Mouse (Mus musculus) left cerebral cortex, adult 18-20 months (tissue): ENCODE results near the gene Vtcn1. TPM values are rescaled to one million over a fixed set of nuclear protein-coding genes. Genes with fewer than 3 reads are reported as not detected.

Experiments used
- DNase-seq, 2 experiments: peaks; one replicate each; pipeline ENCODE4 v3.0.0; 2021 to 2022; ENCODE audit warnings: low spot score in 2 of 2, mixed read lengths in 1 of 2
- total RNA-seq, 2 experiments: library from RNA; stranded (reverse); gene quantifications; 2 replicates each; pipeline ENCODE4 v1.2.3; 2021

The Vtcn1 gene
- total RNA-seq, 2 experiments from 2014 or later, result 0.28 to 0.35 TPM

GRCm38 (mm10) chr3:100920611-100921140, 95.4 kb downstream of the Vtcn1 start:
- no peak for DNase-seq

GRCm38 (mm10) chr3:100921825-100922505, 96.7 kb downstream of the Vtcn1 start, which contains the start of gene Trim45:
Trim45 (plus strand) TSS chr3:100922202.
- DNase-seq, result peak; percentile 96 to 99

GRCm38 (mm10) chr3:100922506-100923375, 97.5 kb downstream of the Vtcn1 start:
- peak in 1 of 2 experiments; percentile 10 for DNase-seq

- peak; percentile 9 to 25 for DNase-seq
Observed at GRCm38 (mm10) chr3:100924065-100924732, 98.9 kb downstream of the Vtcn1 start.

GRCm38 (mm10) chr3:100925176-100925575, 99.9 kb downstream of the Vtcn1 start:
- DNase-seq, result no peak

GRCm38 (mm10) chr3:100931332-100932076, 106.2 kb downstream of the Vtcn1 start:
- DNase-seq, result no peak

- peak in 1 of 2 experiments; percentile 12 for DNase-seq
Observed at GRCm38 (mm10) chr3:100932077-100932944, 107.1 kb downstream of the Vtcn1 start.

- DNase-seq, result no peak
Observed at GRCm38 (mm10) chr3:100935521-100935920, 110.3 kb downstream of the Vtcn1 start.

- no peak for DNase-seq
Observed at GRCm38 (mm10) chr3:100936201-100936600, 110.9 kb downstream of the Vtcn1 start.

- DNase-seq, result no peak
Observed at GRCm38 (mm10) chr3:100938211-100938610, 113.0 kb downstream of the Vtcn1 start.

- DNase-seq, result no peak
Observed at GRCm38 (mm10) chr3:100940496-100941037, 115.3 kb downstream of the Vtcn1 start.

Other genes with a start within 250 kb of the Vtcn1 start
- gene Man1a2, start 140.0 kb upstream of the Vtcn1 start, total RNA-seq, result 100 to 1,000 TPM; 164 to 166 TPM
- gene Trim45, start 96.7 kb downstream of the Vtcn1 start, total RNA-seq, result 10 to 100 TPM; 11.3 to 11.7 TPM
- gene Ttf2, start 144.2 kb downstream of the Vtcn1 start, total RNA-seq, result 1 to 10 TPM; 1.3 to 1.5 TPM
- under 1 TPM; 0.23 to 0.49 TPM for gene Cd101, start 204.1 kb downstream of the Vtcn1 start, total RNA-seq